Mouse (Mus musculus): Measurements from ENCODE around the gene Ttc16. TPM values are rescaled to one million over a fixed set of nuclear protein-coding genes. Genes with fewer than 3 reads are reported as not detected.

Ttc16 gene
- polyA plus RNA-seq, 1 experiment from 2014 or later: 0.46 TPM

GRCm38 (mm10) chr2:32808816-32809566 is 33.6 kb upstream of the Ttc16 start:
- Histone ChIP-seq H3K27me3 (no peaks in the 10 kb centered on the region), H3K27ac (no peak overlapping the region), H3K9me3 (no peaks in the 10 kb centered on the region), H3K4me3 (replicated peaks) (no peak overlapping the region), H3K4me2 (no peak overlapping the region), H3K9ac (no peak overlapping the region), H3K4me1 (no peaks in the 10 kb centered on the region), H3K36me3 (replicated peaks) (peaks cover 53% of the 10 kb centered on the region)
- WGBS: 94% methylated on average over 14 of the region's 14 CpGs
- no peak for ATAC-seq (ENCODE audit: low FRiP score)

DNA sequence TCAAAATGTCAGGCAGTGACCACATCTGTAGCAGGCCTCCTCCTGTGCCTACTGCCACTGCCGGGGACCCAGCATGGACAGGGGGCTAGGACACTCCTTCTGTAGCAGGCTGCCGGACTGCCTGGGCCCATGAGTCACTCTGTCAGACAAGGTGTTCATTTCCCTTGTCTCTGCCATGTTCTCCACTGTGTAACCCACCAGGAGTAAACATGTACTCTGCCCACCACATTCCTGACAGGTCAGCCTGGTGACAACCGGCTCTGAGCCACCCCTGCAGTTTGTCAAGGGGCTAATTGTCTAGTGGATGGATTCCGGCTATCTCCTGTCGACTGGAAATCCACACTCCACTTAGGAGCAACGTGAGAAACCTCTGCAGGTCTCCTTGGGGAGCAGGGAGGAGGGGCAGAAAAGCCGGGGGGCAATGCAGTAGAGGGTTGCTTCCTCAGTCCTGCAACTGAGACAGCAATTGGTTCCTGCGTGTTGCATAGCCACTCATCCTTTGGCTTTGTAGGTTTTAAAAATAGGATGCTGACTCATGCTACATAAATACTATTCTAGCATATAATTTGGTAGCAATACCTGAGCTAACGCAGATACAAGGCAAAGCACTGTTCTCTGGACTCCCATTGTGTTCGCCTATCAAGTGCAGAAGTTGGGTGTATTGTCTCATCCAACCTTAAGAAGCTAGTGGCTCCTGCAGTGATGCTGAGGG is 23.0 kb upstream of the Ttc16 start:
- Histone ChIP-seq H3K9me3 (no peaks in the 10 kb centered on the region), H3K27me3 (no peaks in the 10 kb centered on the region), H3K9ac (no peak overlapping the region), H3K27ac (no peak overlapping the region), H3K4me1 (no peaks in the 10 kb centered on the region), H3K36me3 (replicated peaks) (peaks cover 87% of the 10 kb centered on the region), H3K4me2 (no peak overlapping the region), H3K4me3 (replicated peaks) (no peak overlapping the region)
- 82% methylated on average over 10 of the region's 10 CpGs for WGBS
- ATAC-seq (ENCODE audit: low FRiP score): no peak

DNA sequence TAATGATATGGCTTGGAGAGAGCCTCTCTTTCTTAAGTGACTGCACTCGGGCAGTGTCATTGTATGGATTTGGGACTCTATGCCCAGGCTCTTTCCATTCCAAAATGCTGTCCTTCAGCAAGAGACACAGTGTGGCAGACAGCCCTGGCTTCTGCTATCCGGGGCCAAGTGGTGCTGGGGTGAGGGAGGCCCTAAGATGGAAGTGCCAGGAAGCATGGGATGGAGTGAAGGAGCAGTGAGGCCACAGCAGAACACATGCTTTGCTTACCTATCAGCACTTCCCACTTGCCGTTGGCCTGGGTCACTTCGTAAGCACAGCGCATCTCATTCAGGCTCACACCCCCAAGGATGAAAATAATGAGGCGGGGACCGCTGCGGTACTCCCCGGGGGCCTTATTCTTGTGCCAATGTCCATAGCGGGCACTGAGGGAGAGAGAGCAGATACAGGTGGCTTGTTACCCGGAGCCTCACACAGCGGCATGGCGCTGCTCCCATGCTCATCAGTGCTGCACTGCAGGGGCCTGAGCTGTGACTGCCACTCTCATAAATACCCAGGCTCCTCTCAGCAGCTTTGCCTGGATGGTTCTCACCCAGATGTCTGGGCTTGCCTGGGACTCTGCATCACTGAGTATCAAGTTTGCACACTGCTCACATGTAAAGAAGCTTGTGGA is 20.4 kb upstream of the Ttc16 start:
- Histone ChIP-seq H3K4me3 (replicated peaks) (no peak overlapping the region), H3K4me1 (no peaks in the 10 kb centered on the region), H3K9ac (no peak overlapping the region), H3K27ac (peak overlapping the region; percentile 4; the same call in 1 of the 2 replicates), H3K4me2 (no peak overlapping the region), H3K27me3 (no peaks in the 10 kb centered on the region), H3K9me3 (no peaks in the 10 kb centered on the region), H3K36me3 (replicated peaks) (peaks cover 78% of the 10 kb centered on the region)
- ATAC-seq (ENCODE audit: low FRiP score): no peak
- 87% methylated on average over 13 of the region's 13 CpGs for WGBS

- Histone ChIP-seq H3K9me3 (no peaks in the 10 kb centered on the region), H3K4me3 (replicated peaks) (no peak overlapping the region), H3K9ac (no peak overlapping the region), H3K4me1 (no peaks in the 10 kb centered on the region), H3K36me3 (replicated peaks) (peaks cover 48% of the 10 kb centered on the region), H3K27ac (no peak overlapping the region), H3K4me2 (no peak overlapping the region), H3K27me3 (no peaks in the 10 kb centered on the region)
- no peak for ATAC-seq (ENCODE audit: low FRiP score)
- 87% methylated on average over 6 of the region's 6 CpGs for WGBS
Observed at GRCm38 (mm10) chr2:32791297-32791696, 15.9 kb upstream of the Ttc16 start.

- H3K36me3 ChIP-seq (replicated peaks): peaks cover 22% of the 10 kb centered on the region
- H3K27ac ChIP-seq: no peak overlapping the region
- H3K27me3 ChIP-seq: no peaks in the 10 kb centered on the region
- no peaks in the 10 kb centered on the region for H3K4me1 ChIP-seq
- H3K9ac ChIP-seq: no peak overlapping the region
- 73% methylated on average over 2 of the region's 2 CpGs for WGBS
- ATAC-seq (ENCODE audit: low FRiP score): no peak
- no peaks in the 10 kb centered on the region for H3K9me3 ChIP-seq
- no peak overlapping the region for H3K4me3 ChIP-seq (replicated peaks)
- no peak overlapping the region for H3K4me2 ChIP-seq
Observed at GRCm38 (mm10) chr2:32788581-32788980, 13.1 kb upstream of the Ttc16 start.

GRCm38 (mm10) chr2:32787176-32787575 is 11.7 kb upstream of the Ttc16 start:
- no peaks in the 10 kb centered on the region for H3K27me3 ChIP-seq
- ATAC-seq (ENCODE audit: low FRiP score): no peak
- no peak overlapping the region for H3K27ac ChIP-seq
- no peak overlapping the region for H3K4me2 ChIP-seq
- H3K4me3 ChIP-seq (replicated peaks): no peak overlapping the region
- no peaks in the 10 kb centered on the region for H3K9me3 ChIP-seq
- no peaks in the 10 kb centered on the region for H3K4me1 ChIP-seq
- 62% methylated on average over 6 of the region's 6 CpGs for WGBS
- H3K9ac ChIP-seq: no peak overlapping the region
- H3K36me3 ChIP-seq (replicated peaks): peaks cover 18% of the 10 kb centered on the region

DNA sequence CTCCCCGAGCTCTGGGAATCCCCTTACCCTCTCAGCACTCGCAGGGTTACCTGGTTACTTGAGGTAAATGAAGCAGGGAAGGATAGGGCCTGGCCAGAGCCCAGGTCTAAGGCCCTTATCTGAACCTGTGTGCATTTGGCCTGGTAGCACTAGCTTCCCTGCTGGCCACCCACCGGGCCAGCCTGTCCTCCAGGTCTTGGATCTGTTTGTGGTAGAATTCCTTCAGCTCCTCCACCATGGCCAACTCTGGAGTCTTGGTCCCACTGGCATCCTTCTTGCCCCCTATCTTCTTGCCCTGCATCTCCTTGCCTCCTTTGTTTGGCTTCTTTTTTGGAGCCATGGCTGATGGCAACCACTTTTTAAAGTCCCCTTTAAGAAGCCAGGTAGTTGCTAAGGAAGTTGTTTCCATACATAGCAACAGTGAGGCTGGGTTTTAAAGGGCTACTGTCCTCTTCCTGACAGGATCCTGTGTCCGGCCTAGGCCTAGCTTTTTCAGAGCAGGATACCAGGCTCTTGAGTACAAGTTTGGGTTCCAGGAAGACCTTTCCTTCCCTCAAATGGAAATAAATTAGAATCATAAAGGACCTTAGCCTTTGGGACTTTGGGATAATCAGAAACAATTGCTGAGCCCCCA is 8.7 kb upstream of the Ttc16 start, which contains the start of gene Cfap157:
Gene Cfap157, minus strand, starts transcription at position 381 of the 634 bp plus-strand sequence.
- WGBS: 71% methylated on average over 4 of the region's 4 CpGs
- H3K27me3 ChIP-seq: no peaks in the 10 kb centered on the region
- H3K9me3 ChIP-seq: no peaks in the 10 kb centered on the region
- no peaks in the 10 kb centered on the region for H3K4me1 ChIP-seq
- no peak within 1 kb of the TSS for H3K27ac ChIP-seq
- no peak for ATAC-seq (ENCODE audit: low FRiP score)
- no peak within 1 kb of the TSS for H3K9ac ChIP-seq
- H3K4me3 ChIP-seq (replicated peaks): no peak within 1 kb of the TSS
- H3K4me2 ChIP-seq: no peak within 1 kb of the TSS
- H3K36me3 ChIP-seq (replicated peaks): no peaks in the 10 kb centered on the region

- H3K9ac ChIP-seq: no peak overlapping the region
- no peaks in the 10 kb centered on the region for H3K4me1 ChIP-seq
- no peak for ATAC-seq (ENCODE audit: low FRiP score)
- H3K4me2 ChIP-seq: no peak overlapping the region
- H3K4me3 ChIP-seq (replicated peaks): no peak overlapping the region
- H3K36me3 ChIP-seq (replicated peaks): no peaks in the 10 kb centered on the region
- H3K27ac ChIP-seq: no peak overlapping the region
- H3K27me3 ChIP-seq: peaks cover 3% of the 10 kb centered on the region; the same call in 1 of the 2 replicates
- 77% methylated on average over 6 of the region's 6 CpGs for WGBS
- H3K9me3 ChIP-seq: no peaks in the 10 kb centered on the region
Observed at GRCm38 (mm10) chr2:32781710-32782109, 6.3 kb upstream of the Ttc16 start.

GRCm38 (mm10) chr2:32779714-32780113 is 4.3 kb upstream of the Ttc16 start:
- no peak overlapping the region for H3K4me2 ChIP-seq
- H3K9ac ChIP-seq: no peak overlapping the region
- H3K27me3 ChIP-seq: peaks cover 9% of the 10 kb centered on the region
- no peak for ATAC-seq (ENCODE audit: low FRiP score)
- no peaks in the 10 kb centered on the region for H3K36me3 ChIP-seq (replicated peaks)
- no peak overlapping the region for H3K4me3 ChIP-seq (replicated peaks)
- WGBS: 88% methylated on average over 6 of the region's 6 CpGs
- H3K27ac ChIP-seq: no peak overlapping the region
- no peaks in the 10 kb centered on the region for H3K9me3 ChIP-seq
- H3K4me1 ChIP-seq: peaks cover 13% of the 10 kb centered on the region

DNA sequence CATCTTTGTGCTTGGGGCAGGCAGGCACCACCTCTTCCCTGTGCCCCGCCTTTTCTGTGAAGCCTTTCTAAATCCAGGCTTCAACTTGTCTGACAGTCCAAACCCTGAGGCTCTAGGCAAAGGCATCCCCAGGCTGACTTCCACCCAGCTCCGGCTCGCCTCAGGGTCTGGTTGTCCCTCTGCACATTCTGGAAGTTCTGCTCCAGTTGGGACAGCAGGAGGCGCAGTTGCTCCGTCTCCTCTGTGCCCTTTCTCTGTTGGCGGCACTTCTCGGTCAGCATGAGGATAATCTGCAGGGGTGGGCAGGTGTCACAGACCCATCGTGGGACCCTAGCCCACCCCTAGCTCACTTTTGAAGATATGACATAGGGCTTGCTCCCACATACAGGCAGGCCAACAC is 3.7 kb upstream of the Ttc16 start:
- Histone ChIP-seq H3K27me3 (peaks cover 9% of the 10 kb centered on the region), H3K36me3 (replicated peaks) (no peaks in the 10 kb centered on the region), H3K9me3 (no peaks in the 10 kb centered on the region), H3K27ac (no peak overlapping the region), H3K4me3 (replicated peaks) (no peak overlapping the region), H3K4me2 (no peak overlapping the region), H3K9ac (no peak overlapping the region), H3K4me1 (peaks cover 14% of the 10 kb centered on the region)
- no peak for ATAC-seq (ENCODE audit: low FRiP score)
- 11% methylated on average over 8 of the region's 8 CpGs for WGBS

DNA sequence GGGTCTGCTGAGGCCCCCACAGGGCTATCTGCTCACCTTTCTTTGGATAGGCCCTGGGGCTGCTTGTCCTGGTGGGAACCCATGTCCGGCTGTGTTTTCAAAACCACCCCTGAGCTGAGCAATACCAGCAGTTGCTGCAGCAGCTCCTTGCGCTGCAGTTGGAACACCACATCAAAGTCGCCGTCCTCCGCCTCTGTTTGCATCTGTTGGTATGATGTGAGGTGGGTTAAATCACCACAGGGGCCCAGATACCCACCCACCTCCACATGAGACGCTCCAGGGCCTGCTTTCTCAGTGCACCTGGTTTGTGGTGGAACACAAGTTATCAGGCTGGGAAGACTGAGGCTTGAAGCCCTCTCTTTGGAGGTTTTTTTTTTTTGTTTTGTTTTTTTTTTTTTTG is 2.6 kb upstream of the Ttc16 start:
- peaks cover 9% of the 10 kb centered on the region for H3K27me3 ChIP-seq
- WGBS: 93% methylated on average over 6 of the region's 6 CpGs
- H3K36me3 ChIP-seq (replicated peaks): no peaks in the 10 kb centered on the region
- no peak for ATAC-seq (ENCODE audit: low FRiP score)
- H3K4me1 ChIP-seq: peaks cover 14% of the 10 kb centered on the region
- no peak overlapping the region for H3K4me2 ChIP-seq
- no peak overlapping the region for H3K27ac ChIP-seq
- no peak overlapping the region for H3K9ac ChIP-seq
- H3K4me3 ChIP-seq (replicated peaks): no peak overlapping the region
- H3K9me3 ChIP-seq: no peaks in the 10 kb centered on the region

- Histone ChIP-seq H3K27me3 (peaks cover 9% of the 10 kb centered on the region), H3K36me3 (replicated peaks) (no peaks in the 10 kb centered on the region), H3K27ac (no peak overlapping the region), H3K9ac (peak overlapping the region; percentile 53), H3K4me2 (peak overlapping the region; percentile 68), H3K9me3 (no peaks in the 10 kb centered on the region), H3K4me3 (replicated peaks) (peak overlapping the region; percentile 65), H3K4me1 (peaks cover 14% of the 10 kb centered on the region)
- ATAC-seq (ENCODE audit: low FRiP score): no peak
- WGBS: 17% methylated on average over 22 of the region's 22 CpGs
Observed at GRCm38 (mm10) chr2:32776192-32776591, 759 bp upstream of the Ttc16 start.

Measured in forebrain, embryonic 12.5 days (tissue).